Mouse (Mus musculus) megakaryocyte, embryonic 14.5 days (primary cell): ENCODE measurements around the gene Dusp13.

Source experiments
- FLI1 ChIP-seq: IDR thresholded peaks from 2 replicates; pipeline ENCODE4 v1.6.1; 2012; ENCODE audit warnings: low read length, inconsistent platforms, mixed read lengths
- GATA1 ChIP-seq: IDR thresholded peaks from 3 replicates; pipeline ENCODE4 v1.6.1; 2012; ENCODE audit warnings: mixed read lengths, low read length, inconsistent platforms, borderline replicate concordance

GRCm38 (mm10) chr14:21786500-21786899 lies 35.5 kb upstream of the Dusp13 start:
- no peak for TF ChIP-seq GATA1
- TF ChIP-seq FLI1: no peak
